Mouse (Mus musculus): ENCODE measurements around the gene Plekhj1. TPM values are rescaled to one million over a fixed set of nuclear protein-coding genes. Genes with fewer than 3 reads are reported as not detected.
A peak's percentile ranks its signal among the peaks of the same experiment; 100 is the strongest.

Plekhj1 gene
- total RNA-seq, 1 experiment: 77.2 TPM

DNA sequence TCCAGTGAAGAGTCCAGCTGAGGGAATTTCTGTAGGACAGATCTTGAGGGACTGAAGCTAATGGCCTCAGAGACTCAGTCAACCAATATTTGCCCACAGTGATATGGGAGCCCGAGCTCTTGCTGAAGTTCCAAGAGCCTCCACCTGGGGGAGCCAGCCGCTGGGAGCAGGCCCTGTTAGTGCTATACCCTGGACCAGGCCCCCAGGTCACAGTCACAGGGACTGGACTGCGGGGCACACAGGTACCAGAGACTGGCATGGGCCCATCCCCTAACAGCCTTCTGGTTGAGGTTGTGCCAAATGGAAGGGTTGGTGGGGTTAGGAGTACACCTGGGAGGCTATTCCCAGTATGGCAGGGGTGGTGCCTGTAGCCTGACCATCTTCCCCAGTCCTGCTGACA is 7.5 kb upstream of the Plekhj1 start:
- in situ Hi-C loops (cut with MboI; ENCODE audit: low sequenced_read_pairs in 2 of 2, unreplicated experiment in 2 of 2): no loop called here
- Histone ChIP-seq H3K36me3 (ENCODE audit: control insufficient read depth, insufficient read depth, low read length, poor library complexity, severe bottlenecking) (peaks cover 45% of the 10 kb centered on the region), H3K4me1 (ENCODE audit: control insufficient read depth in 2 of 2, insufficient read depth in 2 of 2, low read length in 2 of 2, poor library complexity in 1 of 2) (peaks cover 10 to 22% of the 10 kb centered on the region in 2 experiments; a peak in 3 of 4 replicates)

DNA sequence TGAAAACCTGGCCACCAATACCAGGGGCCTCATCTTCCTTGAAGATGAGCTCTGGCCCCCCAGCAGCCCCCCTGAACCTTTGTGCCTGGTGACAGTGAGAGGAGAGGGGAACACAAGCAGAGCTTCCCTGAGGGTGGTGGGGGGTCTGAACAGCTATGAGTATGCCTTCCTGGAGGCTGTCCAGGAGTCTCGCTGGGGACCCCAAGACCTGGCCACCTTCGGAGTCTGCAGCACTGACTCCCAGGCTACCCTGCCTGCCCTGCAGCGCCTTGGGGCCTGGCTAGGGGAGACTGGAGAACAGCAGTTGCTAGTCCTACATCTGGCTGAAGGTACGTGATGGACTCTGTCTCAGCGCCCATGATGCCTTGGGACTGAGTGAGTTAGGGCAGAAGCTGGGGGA is 6.9 kb upstream of the Plekhj1 start:
- H3K4me3 ChIP-seq (ENCODE audit: insufficient read depth in 1 of 2, low read depth in 1 of 2, low read length in 2 of 2, poor library complexity in 1 of 2, severe bottlenecking in 1 of 2): no peak overlapping the region
- H3K9ac ChIP-seq (ENCODE audit: insufficient read depth, low read depth, low read length, poor library complexity, severe bottlenecking): no peak overlapping the region
- TF ChIP-seq CHD2 (IDR thresholded peaks at IDR 0.05; ENCODE audit: low read depth, low read length) (no peak), ZC3H11A (IDR thresholded peaks at IDR 0.05; ENCODE audit: borderline replicate concordance, low read depth, low read length) (no peak), MAFK (IDR thresholded peaks at IDR 0.05; ENCODE audit: insufficient read depth, low read depth, low read length) (no peak), ZNF384 (IDR thresholded peaks at IDR 0.05; ENCODE audit: low read depth, low read length) (no peak), HCFC1 (IDR thresholded peaks at IDR 0.05; ENCODE audit: borderline replicate concordance, insufficient read depth, low read length) (no peak)
- no peak for DNase-seq (ENCODE audit: low read depth, low spot score)
- H3K9me3 ChIP-seq (ENCODE audit: control insufficient read depth, insufficient read depth, low read depth, low read length): no peaks in the 10 kb centered on the region
- H3K27ac ChIP-seq (ENCODE audit: insufficient read depth, low read depth, low read length, poor library complexity, severe bottlenecking): no peak overlapping the region
- peaks cover 46% of the 10 kb centered on the region for H3K36me3 ChIP-seq (ENCODE audit: control insufficient read depth, insufficient read depth, low read length, poor library complexity, severe bottlenecking)
- peaks cover 10 to 22% of the 10 kb centered on the region in 2 experiments; a peak in 3 of 4 replicates for H3K4me1 ChIP-seq (ENCODE audit: control insufficient read depth in 2 of 2, insufficient read depth in 2 of 2, low read length in 2 of 2, poor library complexity in 1 of 2)
- in situ Hi-C loops (cut with MboI; ENCODE audit: low sequenced_read_pairs in 2 of 2, unreplicated experiment in 2 of 2): no loop called here

More for the DNA sequence above, 7.5 kb upstream of the Plekhj1 start:
- TF ChIP-seq ZC3H11A (IDR thresholded peaks at IDR 0.05; ENCODE audit: borderline replicate concordance, low read depth, low read length) (no peak), CHD2 (IDR thresholded peaks at IDR 0.05; ENCODE audit: low read depth, low read length) (no peak), MAFK (IDR thresholded peaks at IDR 0.05; ENCODE audit: insufficient read depth, low read depth, low read length) (no peak), ZNF384 (IDR thresholded peaks at IDR 0.05; ENCODE audit: low read depth, low read length) (no peak), HCFC1 (IDR thresholded peaks at IDR 0.05; ENCODE audit: borderline replicate concordance, insufficient read depth, low read length) (no peak)
- Histone ChIP-seq H3K4me3 (ENCODE audit: insufficient read depth in 1 of 2, low read depth in 1 of 2, low read length in 2 of 2, poor library complexity in 1 of 2, severe bottlenecking in 1 of 2) (no peak overlapping the region), H3K27ac (ENCODE audit: insufficient read depth, low read depth, low read length, poor library complexity, severe bottlenecking) (no peak overlapping the region), H3K9me3 (ENCODE audit: control insufficient read depth, insufficient read depth, low read depth, low read length) (no peaks in the 10 kb centered on the region), H3K9ac (ENCODE audit: insufficient read depth, low read depth, low read length, poor library complexity, severe bottlenecking) (no peak overlapping the region)
- peak; percentile 56 for DNase-seq (ENCODE audit: low read depth, low spot score)

DNA sequence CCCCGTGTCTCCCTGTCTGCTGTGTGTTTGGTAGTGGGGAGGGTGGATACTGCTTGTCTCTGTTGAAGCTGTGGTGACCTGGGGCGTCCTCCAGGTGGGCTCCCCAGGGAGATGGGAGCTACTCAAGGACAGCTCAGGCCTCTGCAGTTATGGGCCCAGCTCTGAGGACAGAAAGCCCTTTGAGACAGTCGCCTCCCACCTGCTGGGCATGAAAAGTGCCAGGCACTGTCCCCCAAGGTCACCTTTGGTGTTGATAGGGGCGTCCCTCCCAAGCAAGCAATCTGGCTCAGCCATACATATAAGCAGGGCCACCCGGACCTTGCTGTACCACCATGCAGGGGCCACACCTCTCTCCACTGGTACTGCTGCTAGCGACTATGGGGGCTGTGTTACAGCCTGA is 6.5 kb upstream of the Plekhj1 start, which contains the start of gene Amh:
TSS of gene Amh (plus strand) at position 328 of the 400 bp plus-strand sequence.
- TF ChIP-seq ZC3H11A (IDR thresholded peaks at IDR 0.05; ENCODE audit: borderline replicate concordance, low read depth, low read length) (no peak), ZNF384 (IDR thresholded peaks at IDR 0.05; ENCODE audit: low read depth, low read length) (no peak), CHD2 (IDR thresholded peaks at IDR 0.05; ENCODE audit: low read depth, low read length) (no peak), HCFC1 (IDR thresholded peaks at IDR 0.05; ENCODE audit: borderline replicate concordance, insufficient read depth, low read length) (no peak), MAFK (IDR thresholded peaks at IDR 0.05; ENCODE audit: insufficient read depth, low read depth, low read length) (no peak)
- H3K4me3 ChIP-seq (ENCODE audit: insufficient read depth in 1 of 2, low read depth in 1 of 2, low read length in 2 of 2, poor library complexity in 1 of 2, severe bottlenecking in 1 of 2): no peak within 1 kb of the TSS
- peaks cover 50% of the 10 kb centered on the region for H3K36me3 ChIP-seq (ENCODE audit: control insufficient read depth, insufficient read depth, low read length, poor library complexity, severe bottlenecking)
- no peak within 1 kb of the TSS for H3K9ac ChIP-seq (ENCODE audit: insufficient read depth, low read depth, low read length, poor library complexity, severe bottlenecking)
- no peaks in the 10 kb centered on the region for H3K9me3 ChIP-seq (ENCODE audit: control insufficient read depth, insufficient read depth, low read depth, low read length)
- H3K4me1 ChIP-seq (ENCODE audit: control insufficient read depth in 2 of 2, insufficient read depth in 2 of 2, low read length in 2 of 2, poor library complexity in 1 of 2): peaks cover 10 to 23% of the 10 kb centered on the region in 2 experiments; a peak in 3 of 4 replicates
- in situ Hi-C loops (cut with MboI; ENCODE audit: low sequenced_read_pairs in 2 of 2, unreplicated experiment in 2 of 2): no loop called here
- no peak for DNase-seq (ENCODE audit: low read depth, low spot score)
- H3K27ac ChIP-seq (ENCODE audit: insufficient read depth, low read depth, low read length, poor library complexity, severe bottlenecking): no peak within 1 kb of the TSS

DNA sequence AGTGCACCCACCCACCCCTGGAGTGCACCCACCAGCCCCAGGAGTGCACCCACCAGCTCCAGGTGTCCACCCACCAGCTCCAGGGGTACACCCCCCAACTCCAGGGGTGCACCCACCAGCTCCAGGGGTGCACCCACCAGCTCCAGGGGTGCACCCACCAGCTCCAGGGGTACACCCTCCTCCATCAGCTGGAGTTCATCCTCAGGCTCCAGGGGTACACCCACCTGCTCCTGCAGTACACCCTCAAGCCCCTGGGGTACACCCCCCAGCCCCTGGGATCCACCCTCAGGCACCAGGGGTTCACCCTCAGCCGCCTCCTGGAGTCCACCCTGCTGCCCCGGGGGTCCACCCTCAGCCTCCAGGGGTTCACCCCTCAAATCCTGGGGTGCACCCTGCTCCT is 5.9 kb upstream of the Plekhj1 start:
- H3K27ac ChIP-seq (ENCODE audit: insufficient read depth, low read depth, low read length, poor library complexity, severe bottlenecking): no peak overlapping the region
- H3K9ac ChIP-seq (ENCODE audit: insufficient read depth, low read depth, low read length, poor library complexity, severe bottlenecking): no peak overlapping the region
- H3K4me1 ChIP-seq (ENCODE audit: control insufficient read depth in 2 of 2, insufficient read depth in 2 of 2, low read length in 2 of 2, poor library complexity in 1 of 2): peaks cover 10 to 20% of the 10 kb centered on the region in 2 experiments; a peak in 3 of 4 replicates
- DNase-seq (ENCODE audit: low read depth, low spot score): no peak
- H3K36me3 ChIP-seq (ENCODE audit: control insufficient read depth, insufficient read depth, low read length, poor library complexity, severe bottlenecking): peaks cover 50% of the 10 kb centered on the region
- H3K4me3 ChIP-seq (ENCODE audit: insufficient read depth in 1 of 2, low read depth in 1 of 2, low read length in 2 of 2, poor library complexity in 1 of 2, severe bottlenecking in 1 of 2): no peak overlapping the region
- TF ChIP-seq ZC3H11A (IDR thresholded peaks at IDR 0.05; ENCODE audit: borderline replicate concordance, low read depth, low read length) (no peak), CHD2 (IDR thresholded peaks at IDR 0.05; ENCODE audit: low read depth, low read length) (no peak), MAFK (IDR thresholded peaks at IDR 0.05; ENCODE audit: insufficient read depth, low read depth, low read length) (no peak), HCFC1 (IDR thresholded peaks at IDR 0.05; ENCODE audit: borderline replicate concordance, insufficient read depth, low read length) (no peak), ZNF384 (IDR thresholded peaks at IDR 0.05; ENCODE audit: low read depth, low read length) (no peak)
- in situ Hi-C loops (cut with MboI; ENCODE audit: low sequenced_read_pairs in 2 of 2, unreplicated experiment in 2 of 2): no loop called here
- H3K9me3 ChIP-seq (ENCODE audit: control insufficient read depth, insufficient read depth, low read depth, low read length): no peaks in the 10 kb centered on the region
